Mouse (Mus musculus): ENCODE measurements around the gene Cep85l. TPM values are rescaled to one million over a fixed set of nuclear protein-coding genes. Genes with fewer than 3 reads are reported as not detected.
A peak's percentile ranks its signal among the peaks of the same experiment; 100 is the strongest.

Cep85l gene
- total RNA-seq, 2 experiments from 2014 or later: 18.8 to 20.9 TPM

DNA sequence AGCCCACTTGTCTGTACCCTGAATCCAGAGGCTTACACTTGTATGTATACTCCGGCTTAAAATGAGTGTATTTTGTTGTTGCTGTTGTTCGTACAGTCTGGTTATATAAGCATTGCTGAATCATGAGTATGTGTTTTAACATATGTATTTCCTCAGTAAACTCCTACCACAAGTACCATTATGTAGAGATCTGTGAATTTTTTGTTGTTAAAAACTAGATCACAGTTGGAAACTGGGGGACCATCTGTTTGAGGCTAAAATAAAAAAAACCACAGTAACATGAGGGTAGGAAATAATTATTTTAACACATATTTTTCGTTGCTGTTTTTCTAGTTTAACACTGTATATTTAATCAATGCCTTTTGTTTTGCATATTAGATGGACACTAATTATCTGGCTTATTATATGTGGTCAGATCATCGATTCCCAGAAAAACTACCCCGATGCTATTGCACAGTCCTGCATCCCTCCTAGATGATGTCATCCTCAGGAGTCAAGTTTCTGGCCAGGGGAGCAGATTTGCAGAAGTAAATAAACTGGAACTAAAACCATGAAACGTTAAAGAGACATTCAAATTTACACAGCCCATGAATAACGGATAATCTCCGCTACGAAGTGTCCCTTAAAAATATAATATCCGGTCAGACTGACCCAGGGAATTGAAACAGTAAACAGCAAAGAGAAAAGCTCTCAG, 18.2 kb upstream of the Cep85l start:
- no peak for DNase-seq
- intact Hi-C loops (cut with DNase I): no loop called here

DNA sequence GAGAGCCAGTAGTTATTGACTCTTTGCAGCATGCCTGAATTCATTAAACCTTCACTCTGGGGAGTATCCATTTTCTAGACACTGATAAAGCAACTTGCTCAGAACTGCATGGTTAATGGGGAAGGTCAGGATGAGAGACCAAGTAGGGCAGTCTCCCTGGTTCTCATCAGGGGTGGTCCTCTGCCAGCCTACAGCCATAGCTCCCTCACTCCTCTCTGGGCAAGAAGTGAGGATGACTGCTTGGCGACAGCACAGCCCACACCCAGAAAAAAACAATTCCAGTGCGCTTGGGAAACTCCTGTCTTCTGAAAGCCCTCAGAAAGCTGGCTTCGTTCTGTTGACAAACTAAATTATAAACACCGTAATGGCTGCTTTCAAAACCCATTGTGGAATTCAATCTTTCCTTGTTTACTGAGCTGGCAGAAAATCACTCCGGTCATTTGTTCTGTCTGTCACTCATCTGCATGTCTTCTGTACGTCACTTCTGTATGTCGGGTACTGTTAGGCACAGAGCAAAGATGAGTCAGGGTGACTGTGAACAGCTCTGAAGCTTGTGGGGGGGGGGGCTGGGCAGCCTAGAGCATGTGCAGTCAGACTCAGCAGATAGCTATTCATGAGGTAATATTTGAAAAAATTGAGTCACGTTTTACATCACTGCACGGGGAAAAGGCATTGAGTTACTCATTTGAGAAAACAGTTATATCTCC, 15.3 kb upstream of the Cep85l start:
- intact Hi-C loops (cut with DNase I): no loop called here
- no peak for DNase-seq

DNA sequence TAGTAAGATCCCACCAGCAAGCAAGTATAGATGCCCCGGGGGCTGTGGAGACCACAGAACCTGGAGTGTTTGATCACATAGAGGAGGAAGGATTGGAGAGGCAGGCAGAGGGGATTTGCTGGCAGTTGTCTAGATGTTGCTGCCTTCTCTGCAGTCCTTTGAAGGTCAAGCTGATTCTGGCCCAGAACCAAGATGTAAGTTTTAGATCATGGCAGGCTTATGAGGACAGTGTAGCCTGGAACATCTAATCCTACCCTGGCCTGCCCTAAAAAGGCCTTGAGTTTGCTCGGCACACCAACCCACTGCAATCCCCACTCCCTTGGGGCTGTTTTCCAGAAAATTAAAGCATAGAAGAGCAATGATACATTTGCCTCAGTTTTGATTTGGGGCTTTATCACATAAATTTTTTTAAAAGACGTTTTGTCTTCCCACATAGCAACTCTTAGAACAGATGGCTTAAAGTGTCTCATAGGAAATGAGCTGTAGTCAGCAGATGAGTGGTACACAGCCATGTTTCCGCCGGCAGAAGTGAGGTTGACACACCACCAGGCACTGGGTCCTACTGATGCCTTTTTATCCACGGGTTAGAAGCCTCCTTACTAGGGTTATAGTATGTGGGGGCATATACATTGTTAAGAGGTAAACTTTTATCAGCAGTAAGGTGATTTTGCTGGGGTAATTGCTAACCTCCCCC, 8.6 kb upstream of the Cep85l start:
- intact Hi-C loops (cut with DNase I): no loop called here
- no peak for DNase-seq

DNA sequence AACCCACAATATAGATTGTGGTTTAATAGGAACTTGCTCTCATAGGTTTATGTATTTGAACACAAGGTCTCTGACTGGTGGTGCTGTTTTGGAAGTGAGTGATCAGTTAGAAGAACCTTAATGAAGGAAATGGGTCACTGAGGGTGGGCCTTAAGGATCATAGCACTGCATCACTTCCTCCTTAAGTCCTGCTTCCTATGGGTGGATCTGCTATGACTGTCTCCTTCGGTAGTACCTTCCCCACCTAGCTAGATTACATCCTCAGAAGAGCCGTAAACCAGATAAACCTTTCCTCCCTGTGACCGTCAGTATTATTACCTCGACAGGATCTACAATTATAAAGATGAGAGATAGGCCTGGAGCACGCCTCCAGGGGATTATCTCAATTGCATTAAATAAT, 5.7 kb upstream of the Cep85l start:
- intact Hi-C loops (cut with DNase I): no loop called here
- DNase-seq: no peak

DNA sequence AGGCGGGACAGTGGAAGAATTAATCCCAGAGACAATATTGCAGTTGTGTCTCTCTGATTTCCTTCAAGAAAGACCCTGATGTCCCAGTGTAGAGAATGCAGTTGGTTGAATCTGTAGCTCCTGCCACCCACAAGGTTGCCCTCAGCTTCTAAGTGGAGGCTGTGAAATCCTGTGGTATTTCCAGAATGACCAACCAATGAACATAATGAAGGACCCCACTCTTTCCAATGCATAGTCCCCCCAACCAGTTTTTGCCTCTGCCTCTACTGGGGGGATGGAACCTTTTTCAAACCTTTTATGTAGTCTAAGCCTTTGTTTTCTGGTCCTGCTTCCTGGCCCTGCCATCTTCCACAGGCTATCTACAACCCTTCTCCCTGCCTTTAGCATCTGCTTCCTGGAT, 5.1 kb upstream of the Cep85l start:
- intact Hi-C loops (cut with DNase I): no loop called here
- DNase-seq: no peak

DNA sequence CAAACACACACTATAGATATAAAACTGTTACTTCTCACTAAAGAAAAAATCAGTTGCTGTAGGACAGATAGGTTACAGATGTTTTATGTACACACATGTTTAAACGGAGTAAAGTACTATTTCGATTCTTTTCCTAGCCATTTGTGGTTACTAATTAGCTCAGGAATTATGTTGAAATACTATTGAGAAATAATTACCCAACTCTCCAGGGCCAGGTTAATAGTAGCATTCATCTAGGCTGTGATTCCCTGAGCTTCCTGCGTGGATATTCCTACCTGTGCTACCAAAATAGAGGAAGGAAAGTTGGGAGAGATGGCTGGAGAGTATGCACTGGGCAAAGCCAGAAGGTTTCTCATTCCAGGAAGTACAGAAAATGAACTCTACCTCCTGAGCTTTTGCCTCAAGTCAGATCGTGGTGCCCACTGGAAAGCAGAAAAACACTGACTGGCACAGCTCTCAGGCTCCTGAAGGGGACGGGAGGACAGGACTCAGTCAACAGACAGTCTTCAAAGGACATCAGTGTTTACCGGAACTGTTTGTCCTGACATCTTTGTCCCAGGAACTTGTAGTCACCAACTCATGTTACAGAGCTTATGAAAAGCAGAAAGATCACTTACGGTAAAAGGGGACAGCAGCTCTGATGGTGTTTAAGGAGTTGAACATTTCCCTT, 3.1 kb upstream of the Cep85l start:
- intact Hi-C loops (cut with DNase I): no loop called here
- no peak for DNase-seq

DNA sequence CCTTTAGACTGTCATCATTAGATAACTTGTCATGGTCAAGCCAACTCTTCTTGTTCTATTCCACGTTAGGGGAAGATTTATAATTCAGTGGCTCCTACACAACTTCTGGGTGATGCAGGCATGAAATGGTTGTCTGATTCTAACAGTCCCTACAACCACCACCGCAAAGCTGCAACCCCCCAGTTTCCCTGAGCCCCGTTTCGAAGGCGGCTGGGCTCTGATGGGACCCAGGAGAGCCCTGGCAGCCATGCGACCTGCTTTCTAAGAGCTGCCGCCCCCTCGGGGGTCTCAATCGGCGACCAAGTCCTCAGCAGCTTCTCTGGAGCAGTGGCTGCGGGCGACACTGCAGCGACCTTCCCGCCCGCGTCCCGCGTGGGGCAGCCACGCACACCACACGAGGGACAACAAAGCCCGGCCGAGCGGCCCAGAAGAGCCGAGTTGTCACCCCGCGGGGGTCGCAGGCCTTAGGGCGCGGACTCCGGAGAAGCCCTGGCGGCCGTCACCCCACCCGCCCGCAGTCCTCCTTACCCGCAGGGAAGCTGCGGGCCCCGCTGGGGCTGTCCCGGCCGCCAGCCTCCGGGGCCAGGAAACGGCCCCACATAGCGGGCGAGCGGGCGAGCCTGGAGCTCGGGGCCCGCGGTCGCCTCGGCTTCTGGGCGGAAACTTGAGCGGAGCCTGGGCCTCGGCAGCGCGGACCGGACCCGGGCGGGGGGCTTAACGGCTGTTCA, 602 bp downstream of the Cep85l start:
- intact Hi-C loops (cut with DNase I): loop anchor here (2.0 kb wide), 3 partner anchors 30 to 88 kb away; no protein-coding TSS in a partner anchor
- DNase-seq: peak in 1 of 2 experiments; percentile 72

DNA sequence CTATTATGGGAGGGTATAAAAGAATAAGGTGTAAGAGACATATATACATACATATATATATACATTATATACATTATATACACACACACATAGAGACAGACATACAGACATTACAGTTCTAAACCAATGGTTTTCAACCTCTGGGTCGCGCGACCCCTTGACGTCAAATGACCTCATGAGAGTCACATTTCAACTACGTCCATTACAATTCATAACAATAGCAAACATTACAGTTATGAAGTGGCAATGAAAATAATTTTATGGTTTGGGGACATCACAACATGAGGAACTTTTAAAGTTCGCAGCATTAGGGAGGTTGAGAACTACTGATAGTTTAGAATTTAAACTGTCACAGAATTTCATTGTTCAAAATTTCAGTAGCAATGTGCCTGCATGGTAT, 1.5 kb downstream of the Cep85l start:
- intact Hi-C loops (cut with DNase I): loop anchor here (2.0 kb wide), 3 partner anchors 29 to 89 kb away; no protein-coding TSS in a partner anchor
- no peak for DNase-seq

DNA sequence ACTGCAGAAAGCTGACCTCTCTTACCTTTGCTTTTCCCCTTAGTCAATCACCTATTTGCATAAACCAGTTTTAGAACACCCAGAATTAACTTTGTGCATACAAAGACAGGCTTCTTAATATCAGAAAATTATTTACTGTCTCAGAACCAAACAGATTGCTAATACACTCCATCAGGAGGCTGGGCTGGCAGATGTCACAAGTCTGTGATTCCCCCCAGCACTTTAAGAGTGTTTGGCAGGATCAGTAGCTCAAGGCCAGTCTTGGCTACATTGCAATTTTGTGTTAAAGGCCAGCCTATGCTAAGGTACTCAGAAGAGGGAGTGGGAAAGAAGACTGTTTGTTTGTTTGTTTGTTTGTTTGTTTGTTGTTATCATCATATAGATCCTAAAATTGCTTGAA, 2.7 kb downstream of the Cep85l start:
- intact Hi-C loops (cut with DNase I): no loop called here
- peak in 1 of 2 experiments; percentile 21 for DNase-seq

DNA sequence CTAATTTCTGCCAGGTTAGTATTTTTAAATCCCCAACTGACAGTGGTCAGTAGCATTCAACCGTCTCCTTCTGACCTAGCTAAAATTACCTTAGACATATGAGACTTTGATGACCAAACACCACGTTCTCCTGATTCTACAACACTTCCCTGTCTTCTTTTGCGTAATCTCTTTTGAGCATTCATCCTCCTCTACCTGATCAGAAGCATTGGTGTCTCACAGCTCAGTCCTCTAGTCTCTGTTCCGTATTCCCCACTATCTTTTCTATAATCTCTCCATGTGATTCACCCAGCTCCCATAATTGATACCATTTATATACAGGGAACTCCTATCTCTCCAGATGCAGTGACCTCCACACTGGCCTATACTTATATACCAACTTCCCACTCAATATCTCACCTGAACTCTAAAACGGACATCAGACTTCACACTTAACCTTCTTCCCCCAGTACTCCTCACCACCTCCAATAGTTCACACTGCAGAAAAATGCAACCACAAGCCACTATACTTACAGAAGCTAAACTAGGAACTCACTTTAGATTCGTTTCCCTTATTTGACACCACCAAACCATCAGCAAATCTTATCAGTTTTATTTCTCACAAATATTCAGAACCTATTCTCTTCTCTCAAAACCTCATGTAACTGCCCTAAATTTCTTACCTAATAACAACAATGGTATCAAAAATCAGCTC, 5.7 kb downstream of the Cep85l start:
- no peak for DNase-seq
- intact Hi-C loops (cut with DNase I): no loop called here

DNA sequence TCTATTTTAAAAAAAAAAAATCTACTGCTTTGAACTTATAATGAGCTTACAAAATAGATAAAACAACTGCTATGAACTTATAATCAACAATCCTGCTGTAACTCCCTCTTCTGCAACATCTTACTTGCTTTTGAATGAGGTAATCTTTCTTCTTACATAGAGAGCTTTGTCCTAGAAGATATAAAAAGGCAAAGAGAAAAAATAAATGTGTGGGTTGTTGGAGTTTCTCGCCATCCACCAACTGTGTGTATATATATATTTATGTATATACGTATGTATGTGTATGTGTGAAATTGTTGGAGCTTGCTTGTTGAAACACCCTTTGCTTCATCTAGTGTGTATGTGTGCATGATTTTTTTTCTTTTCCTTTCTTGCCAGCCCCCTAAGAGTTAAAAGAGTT, 12.5 kb downstream of the Cep85l start:
- intact Hi-C loops (cut with DNase I): no loop called here
- no peak for DNase-seq

DNA sequence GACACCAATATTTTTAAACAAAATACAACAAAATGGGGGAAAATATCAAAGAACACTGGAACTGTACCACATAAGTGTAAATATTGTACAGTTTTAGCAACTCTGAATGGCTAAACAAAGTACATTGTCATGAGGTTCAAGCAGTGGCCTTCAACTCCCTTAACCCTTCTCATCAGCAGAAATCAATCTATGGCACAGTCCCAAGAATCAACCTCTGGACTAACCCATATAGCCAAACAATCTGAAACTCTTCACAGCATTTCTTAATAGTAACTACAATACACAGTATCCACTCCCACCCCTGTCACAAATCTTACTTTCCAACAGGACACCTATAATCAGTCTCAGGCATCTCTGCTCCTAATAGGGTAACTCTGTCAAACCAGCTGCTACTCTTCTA, 15.4 kb downstream of the Cep85l start:
- intact Hi-C loops (cut with DNase I): no loop called here
- DNase-seq: no peak

DNA sequence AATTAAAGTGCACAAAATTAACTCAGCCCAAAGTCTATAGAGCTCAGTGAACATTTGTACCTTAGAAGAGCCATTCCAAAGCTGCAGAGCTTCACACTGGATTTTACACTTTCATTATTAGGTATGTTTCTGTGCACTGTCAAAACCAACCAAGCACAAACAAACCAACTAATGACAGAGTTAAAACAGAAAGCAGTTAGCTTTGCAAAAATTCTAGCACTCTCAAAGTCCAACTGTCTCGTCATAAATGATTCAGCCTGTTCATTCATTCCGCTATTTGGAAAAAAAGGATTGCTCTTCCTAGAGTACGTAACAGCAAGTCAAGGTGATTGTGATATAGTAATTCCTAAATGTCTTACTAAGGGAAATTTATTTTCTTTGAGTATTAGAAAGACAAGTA, 20.7 kb downstream of the Cep85l start:
- no peak for DNase-seq
- intact Hi-C loops (cut with DNase I): no loop called here

DNA sequence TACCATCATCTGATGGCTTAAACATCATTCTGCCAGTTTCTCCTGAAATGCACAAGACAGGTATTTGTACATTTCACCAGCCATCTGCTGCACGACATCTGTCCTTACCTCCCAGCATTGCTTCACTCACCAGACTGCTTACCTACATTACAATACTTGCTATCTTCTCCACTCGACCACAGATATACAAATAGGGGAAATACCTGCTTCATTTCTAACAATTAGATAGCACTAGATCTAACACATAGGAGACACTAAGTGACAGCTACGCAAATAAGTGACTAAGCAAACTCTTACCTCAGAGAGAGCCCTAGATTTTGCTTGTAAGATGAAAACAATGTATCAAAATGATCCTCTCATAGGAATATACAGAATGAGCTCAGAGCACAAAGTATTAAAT, 26.1 kb downstream of the Cep85l start:
- intact Hi-C loops (cut with DNase I): no loop called here
- DNase-seq: no peak

DNA sequence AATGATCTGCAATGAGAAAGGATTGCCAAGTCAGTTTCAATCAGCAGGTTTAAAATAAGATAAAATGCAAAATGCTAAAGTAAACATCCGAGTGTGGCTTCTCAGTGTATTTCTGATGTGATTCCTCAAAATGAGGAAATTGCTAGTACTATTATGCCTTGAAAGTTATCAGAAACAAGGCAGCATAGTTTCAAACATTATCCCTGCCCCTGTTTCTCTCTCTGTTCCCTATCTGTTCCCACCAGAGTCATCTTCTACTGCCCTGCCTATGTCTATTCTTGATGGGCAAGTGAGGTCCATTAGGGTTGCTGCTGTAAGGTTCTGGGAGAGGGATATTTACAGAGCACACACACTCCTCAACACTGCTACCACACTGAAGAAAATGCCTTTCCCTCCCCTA, 30.5 kb downstream of the Cep85l start:
- DNase-seq: no peak
- intact Hi-C loops (cut with DNase I): loop anchor here (2.0 to 10.0 kb wide), 4 partner anchors 30 to 446 kb away; partner anchors contain the start of gene Cep85l

DNA sequence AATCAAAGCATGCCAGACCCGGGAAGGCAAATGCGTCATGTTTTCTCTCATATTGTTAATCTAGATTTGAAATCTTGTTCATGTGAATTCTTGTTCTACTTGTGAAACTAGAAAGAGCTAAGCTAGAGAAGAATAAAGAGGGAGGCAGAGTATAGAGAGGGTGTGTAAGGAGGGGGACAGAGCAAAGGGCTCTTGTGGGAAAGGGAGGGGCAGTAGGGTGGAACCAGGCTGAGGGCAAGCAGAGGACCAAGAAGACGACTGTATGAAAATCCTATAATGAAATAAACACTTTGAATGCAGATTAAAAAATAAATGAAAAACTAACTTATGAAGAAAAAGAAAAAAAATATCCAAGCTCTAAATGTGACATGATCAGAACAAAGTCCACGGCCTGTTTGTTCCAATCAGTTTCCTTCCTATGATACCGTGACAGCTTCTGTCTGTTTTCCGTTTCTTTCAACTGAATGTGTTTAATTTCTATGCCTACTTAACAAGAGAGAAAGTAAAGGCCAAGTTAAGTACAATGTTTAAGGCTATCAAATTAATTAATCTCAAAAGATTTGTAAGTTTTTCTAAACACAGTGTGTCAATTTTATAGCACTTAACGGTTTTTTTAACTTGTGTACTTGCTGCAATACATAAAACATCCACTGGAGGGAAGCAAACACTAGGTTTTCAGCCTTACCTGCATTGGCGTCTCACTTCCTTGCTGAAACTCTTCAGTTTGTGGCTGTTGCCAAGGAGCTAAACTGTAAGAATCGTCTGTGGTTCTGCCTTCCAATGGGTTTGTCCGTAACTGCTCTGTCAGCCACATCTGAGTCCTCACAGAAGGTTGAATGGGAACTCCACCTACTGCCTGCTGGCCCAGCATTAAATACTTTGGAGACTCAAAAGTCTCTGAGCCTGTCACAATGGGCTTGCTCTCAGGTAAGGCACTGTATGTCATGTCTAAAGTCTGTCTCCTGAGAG, 31.7 kb downstream of the Cep85l start:
- peak; percentile 72 to 88 for DNase-seq

DNA sequence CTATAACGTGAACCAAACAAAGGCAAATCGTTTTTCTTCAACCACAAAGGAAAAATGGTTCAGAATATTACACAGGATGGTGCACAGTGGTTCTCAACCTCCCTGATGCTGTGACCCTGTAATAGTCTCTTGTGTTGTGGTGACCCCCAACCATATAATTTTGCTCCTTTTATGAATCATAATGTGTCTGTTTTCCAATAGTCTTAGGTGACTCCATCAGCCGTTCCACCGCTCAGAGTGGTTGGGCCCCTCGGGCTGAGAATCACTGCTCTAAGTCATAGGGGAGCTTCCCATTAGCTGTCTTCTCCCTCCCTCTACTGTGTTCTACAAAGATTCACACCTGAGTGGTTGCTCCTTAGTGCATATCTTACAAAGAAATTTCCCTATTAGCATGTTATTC, 32.8 kb downstream of the Cep85l start:
- intact Hi-C loops (cut with DNase I): loop anchor here (10.0 kb wide), 1 partner anchor 448 kb away; no protein-coding TSS in a partner anchor

More for the DNA sequence above, 31.7 kb downstream of the Cep85l start:
- intact Hi-C loops (cut with DNase I): loop anchor here (1.0 to 10.0 kb wide), 5 partner anchors 31 to 447 kb away; partner anchors contain the start of gene Cep85l

DNA sequence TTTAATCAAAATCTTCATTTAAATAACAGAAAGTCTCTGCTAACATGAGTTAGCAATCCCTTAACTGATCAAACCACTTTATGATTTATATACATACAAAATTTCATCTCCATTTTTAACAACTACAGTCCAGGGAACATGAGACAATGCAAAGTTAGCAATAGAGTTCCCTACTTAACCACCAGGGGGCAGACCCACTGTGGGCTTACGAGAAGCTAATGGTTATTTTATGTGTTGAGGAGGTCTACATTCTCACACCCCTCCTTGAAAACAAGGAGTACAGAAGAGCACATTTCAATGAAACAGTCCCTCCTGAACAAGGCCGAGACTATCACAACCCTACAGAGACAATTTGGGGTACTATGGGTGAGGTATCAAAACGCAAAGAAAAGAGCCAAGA, 33.2 kb downstream of the Cep85l start:
- intact Hi-C loops (cut with DNase I): loop anchor here (10.0 kb wide), 1 partner anchor 448 kb away; no protein-coding TSS in a partner anchor
- peak; percentile 75 to 82 for DNase-seq

More for the DNA sequence above, 32.8 kb downstream of the Cep85l start:
- DNase-seq: peak in 1 of 2 experiments; percentile 54

All from heart, postnatal 10 days (tissue).